Mouse (Mus musculus) thymus, adult 18-20 months (tissue): Measurements from ENCODE around the gene Slc52a3.

Experiments
- DNase-seq, 2 experiments: peaks; one replicate each; pipeline ENCODE4 v3.0.0; 2022; ENCODE audit warnings: mixed read lengths in 2 of 2

Slc52a3 gene

DNA sequence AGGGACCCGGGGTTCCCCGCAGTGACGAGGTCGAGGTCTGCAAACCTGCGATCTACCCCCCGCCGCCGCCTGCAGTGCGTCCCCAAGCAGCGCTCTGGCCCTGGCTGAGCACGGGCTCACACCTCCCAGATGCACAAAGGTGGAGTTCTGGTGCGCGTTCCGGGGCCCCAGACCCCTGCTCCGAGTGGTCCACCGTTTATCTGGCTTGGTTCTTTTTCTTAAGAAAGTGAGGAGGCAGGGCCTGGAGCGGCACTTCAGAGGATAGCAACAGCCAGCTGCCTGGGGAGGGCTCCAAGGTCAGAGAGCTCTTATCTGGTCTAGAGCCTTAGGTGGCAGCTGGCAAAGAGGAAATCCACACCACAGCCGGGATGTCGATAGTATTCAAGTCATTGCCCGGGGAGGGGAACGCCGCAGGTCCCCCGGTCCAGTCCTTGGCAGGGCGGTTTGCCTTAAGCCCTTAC lies 52.7 kb downstream of the Slc52a3 start:
- DNase-seq, result no peak

DNA sequence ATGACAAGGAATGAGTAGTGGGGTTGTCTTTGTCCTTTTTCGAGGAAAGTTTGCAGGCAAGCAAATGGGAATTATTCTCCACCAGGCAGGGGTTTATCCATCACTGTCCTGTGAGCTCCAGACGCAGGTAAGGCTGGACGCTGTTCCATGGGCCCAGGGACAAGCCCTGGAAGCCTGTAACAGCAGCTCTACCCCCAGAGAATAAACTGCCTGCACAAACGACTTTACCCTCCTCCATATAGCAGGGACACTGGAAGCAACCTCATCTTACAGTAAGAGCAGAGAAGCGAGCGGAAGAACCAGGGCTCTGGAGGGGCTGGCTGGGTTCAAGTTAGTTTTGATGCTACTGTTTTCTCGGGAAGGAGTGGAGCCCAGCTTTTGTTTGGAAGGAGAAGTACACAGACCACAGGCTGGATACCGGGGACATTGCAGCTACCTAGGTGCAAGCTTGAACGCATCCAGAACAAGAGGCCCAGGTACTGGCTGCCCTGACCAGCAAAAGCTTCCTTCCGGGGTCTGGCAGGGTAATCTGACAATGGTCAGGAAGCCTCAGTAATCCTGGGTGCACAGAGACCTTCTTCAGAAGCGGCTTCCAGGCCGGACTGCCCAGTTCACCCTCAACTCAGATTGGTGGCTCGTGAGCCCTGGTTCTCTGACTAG lies 53.4 kb downstream of the Slc52a3 start:
- DNase-seq, result no peak

DNA sequence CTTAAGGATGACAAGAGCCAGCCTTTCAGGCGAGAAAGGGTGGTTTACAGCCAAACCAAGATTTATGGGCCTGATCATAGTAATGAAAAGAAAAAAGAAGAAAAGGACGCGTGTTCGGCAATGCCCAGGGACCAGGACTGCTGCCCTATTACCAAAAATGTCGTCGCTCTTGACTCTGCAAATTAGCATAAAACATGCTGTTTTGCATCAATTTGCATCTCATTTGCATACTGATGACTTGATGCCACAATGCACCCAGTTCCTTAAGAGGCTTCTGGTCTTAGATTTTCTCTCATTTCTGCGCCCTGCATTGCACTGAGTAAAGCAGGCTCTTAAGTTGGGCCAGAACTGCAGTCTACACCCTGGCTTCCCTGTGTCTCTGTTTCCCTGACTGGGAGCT lies 54.0 kb downstream of the Slc52a3 start:
- DNase-seq, result no peak

DNA sequence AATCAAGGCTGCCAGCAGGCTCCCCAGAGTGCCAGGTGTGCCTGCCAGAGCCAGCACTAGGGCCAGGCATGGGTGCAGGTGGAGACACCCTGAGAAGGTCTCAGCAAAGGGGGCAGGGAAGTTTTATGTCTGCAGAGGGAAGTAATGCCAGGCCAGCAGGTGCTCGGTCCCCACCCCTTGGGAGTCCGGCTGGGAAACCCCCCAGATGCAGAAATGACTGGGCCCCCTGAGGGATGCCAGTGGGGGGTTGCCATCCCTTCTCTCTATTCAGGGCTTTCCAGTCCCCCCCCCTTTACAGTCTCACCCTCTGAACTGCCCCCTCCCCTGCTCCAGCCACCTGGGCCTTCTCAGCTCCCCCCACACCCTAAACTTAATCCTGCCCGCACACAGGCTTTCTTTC lies 55.7 kb downstream of the Slc52a3 start:
- DNase-seq, result no peak

GRCm38 (mm10) chr2:152055406-152055805 lies 59.1 kb downstream of the Slc52a3 start:
- no peak for DNase-seq

DNA sequence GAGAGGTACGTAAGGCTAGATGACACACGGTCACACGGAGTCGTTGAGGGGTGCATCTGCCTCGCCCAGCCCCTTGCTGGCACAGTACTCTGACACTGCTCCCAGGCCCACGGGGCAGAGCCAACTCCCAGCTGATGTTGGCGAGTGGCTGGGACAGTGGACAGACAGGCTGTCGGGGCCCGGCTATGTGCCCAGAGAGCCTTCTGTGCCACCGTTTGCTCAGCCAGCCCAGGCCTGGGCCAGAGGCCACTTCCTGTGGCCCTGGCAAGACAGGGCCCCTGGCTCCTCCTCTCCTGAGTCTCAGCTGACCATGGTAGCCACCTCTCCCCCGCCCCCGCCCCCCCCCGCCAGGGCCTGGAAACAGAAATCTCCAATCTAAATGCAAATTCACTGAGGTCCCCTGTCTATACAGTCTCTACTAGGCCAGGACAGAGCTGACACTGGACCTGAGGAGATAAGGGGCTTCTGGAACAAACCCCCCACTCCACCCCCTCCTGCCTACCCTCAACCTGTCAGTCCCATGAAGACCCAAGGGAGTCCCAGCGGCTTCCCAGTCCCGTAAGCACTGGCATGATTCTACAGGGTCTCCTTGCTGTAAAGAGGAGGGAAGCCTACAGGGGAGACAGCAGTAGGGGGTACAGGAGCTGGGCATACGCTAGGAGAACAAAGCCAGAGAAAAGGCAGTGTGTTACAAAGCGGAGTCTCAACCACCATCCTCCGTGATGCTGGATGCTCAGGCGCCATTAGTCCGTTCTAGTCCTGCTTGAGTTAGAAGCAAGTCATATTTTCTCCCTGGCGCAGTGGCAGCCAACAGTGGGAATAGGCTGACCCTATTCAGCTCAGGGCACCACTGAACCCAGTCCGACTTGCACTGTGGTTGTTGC lies 60.3 kb downstream of the Slc52a3 start:
- DNase-seq, result no peak

DNA sequence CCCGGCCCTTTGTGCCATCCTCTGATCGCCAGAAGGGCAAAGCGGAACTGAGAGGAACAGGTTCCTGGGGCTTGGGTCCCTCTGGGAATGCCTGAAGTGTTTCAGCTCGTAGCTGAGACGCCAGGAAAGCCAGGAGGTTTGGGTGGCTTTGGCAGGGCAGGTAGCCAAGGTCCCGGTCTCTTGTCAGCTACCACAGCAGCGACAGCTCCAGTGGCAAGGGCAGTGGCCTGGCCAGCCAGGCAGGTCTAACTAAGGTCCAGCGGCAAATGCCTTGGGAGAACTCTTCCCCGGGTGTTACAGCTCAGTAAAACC lies 60.9 kb downstream of the Slc52a3 start:
- no peak for DNase-seq
